Mouse (Mus musculus): ENCODE measurements around the gene Dgcr6. TPM values are rescaled to one million over a fixed set of nuclear protein-coding genes. Genes with fewer than 3 reads are reported as not detected.

The Dgcr6 gene
- total and polyA plus RNA-seq, 2 experiments from 2014 or later = 59.5 to 169 TPM

GRCm38 (mm10) chr16:18084262-18084661, 31.6 kb downstream of the Dgcr6 start:
- H3K4me1 ChIP-seq (ENCODE audit: insufficient read depth, low read length) = peaks cover 12% of the 10 kb centered on the region; the same call in 1 of the 2 replicates
- H3K9me3 ChIP-seq (ENCODE audit: low read length) = no peaks in the 10 kb centered on the region
- H3K36me3 ChIP-seq (ENCODE audit: insufficient read depth, low read length) = no peaks in the 10 kb centered on the region
- peak overlapping the region; percentile 75; the same call in 1 of the 2 replicates for H3K27ac ChIP-seq
- H3K9ac ChIP-seq (replicated peaks; ENCODE audit: low read length) = no peak overlapping the region
- H3K4me3 ChIP-seq (ENCODE audit: low read length) = no peak overlapping the region
- no peak for TF ChIP-seq CTCF (IDR thresholded peaks at IDR 0.05; ENCODE audit: low read depth)
- H3K27me3 ChIP-seq (ENCODE audit: insufficient read depth, low read length) = peaks cover 9% of the 10 kb centered on the region; the same call in 1 of the 2 replicates
- DNase-seq (ENCODE audit: low spot score) (no peak), ATAC-seq (no peak)
- H3K4me2 ChIP-seq (ENCODE audit: low read depth, low read length) = no peak overlapping the region
- 91% methylated on average over 7 of the region's 7 CpGs for WGBS

DNA sequence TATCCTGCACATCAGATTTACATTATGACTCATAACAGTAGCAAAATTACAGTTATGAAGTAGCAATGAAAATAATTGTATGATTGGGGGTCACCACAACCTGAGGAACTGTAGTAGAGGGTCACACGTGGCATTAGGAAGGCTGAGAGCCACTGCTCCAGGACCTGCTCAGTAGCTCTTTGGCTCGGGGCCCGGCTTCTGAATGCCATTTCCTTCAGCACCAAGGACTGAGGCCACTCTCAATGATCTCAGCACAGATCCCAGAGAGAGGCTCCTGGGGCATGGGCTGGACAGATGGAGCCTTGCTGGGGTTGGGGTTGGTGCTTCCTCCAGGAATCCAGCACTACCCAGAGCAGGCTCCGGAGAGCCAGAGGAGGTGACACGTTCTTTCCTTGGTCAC, 34.4 kb downstream of the Dgcr6 start:
- WGBS = 83% methylated on average over 5 of the region's 5 CpGs

DNA sequence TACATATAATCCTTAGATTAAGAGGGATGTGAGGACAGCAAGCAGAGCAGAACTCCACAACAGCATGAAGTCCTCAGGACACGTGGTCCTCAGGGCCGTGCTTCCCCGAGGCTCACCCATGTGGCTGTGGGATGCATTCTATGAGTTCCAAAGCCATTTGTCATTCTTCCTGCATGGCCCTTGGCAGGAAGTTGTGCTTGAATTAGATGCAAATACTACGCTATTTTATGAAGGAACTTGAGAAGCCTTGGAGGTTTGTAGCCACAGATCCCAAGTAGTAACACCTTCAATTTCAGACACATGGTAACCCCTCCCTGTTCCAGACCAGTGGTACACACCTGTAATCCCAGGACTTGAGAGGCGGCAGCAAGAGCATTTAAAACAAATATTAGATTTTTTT, 43.7 kb downstream of the Dgcr6 start:
- ATAC-seq = no peak
- WGBS = 67% methylated on average over 5 of the region's 5 CpGs

More for the DNA sequence above, 34.4 kb downstream of the Dgcr6 start:
- Histone ChIP-seq H3K4me2 (ENCODE audit: low read depth, low read length) (no peak overlapping the region), H3K4me1 (ENCODE audit: insufficient read depth, low read length) (peaks cover 12% of the 10 kb centered on the region; the same call in 1 of the 2 replicates), H3K9ac (replicated peaks; ENCODE audit: low read length) (no peak overlapping the region), H3K9me3 (ENCODE audit: low read length) (no peaks in the 10 kb centered on the region), H3K36me3 (ENCODE audit: insufficient read depth, low read length) (no peaks in the 10 kb centered on the region), H3K27me3 (ENCODE audit: insufficient read depth, low read length) (peaks cover 9% of the 10 kb centered on the region; the same call in 1 of the 2 replicates), H3K4me3 (ENCODE audit: low read length) (no peak overlapping the region), H3K27ac (no peak overlapping the region)
- no peak for DNase-seq (ENCODE audit: low spot score)
- ATAC-seq = no peak
- no peak for TF ChIP-seq CTCF (IDR thresholded peaks at IDR 0.05; ENCODE audit: low read depth)

DNA sequence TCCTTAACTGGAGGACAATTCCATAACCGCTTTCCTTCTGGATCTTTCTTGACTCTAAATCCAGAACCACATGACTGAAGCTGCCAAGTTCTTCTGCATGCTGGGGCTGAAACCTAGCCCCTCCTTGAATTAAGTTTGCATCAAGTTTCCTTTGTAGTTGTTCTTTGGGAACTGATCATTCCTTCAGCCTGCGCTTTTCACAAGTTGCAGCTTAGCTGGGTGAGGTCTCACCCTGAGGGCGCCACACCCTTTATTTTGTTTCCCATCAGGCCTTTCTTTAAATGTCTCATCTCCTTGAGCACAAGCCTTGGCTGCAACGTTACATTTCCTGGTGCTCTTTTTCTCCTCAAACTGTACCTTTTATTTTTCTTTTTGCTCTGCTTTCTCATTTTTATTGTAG, 50.2 kb downstream of the Dgcr6 start:
- H3K9me3 ChIP-seq (ENCODE audit: low read length) = no peaks in the 10 kb centered on the region
- no peak overlapping the region for H3K9ac ChIP-seq (replicated peaks; ENCODE audit: low read length)
- DNase-seq (ENCODE audit: low spot score) = no peak
- TF ChIP-seq CTCF (IDR thresholded peaks at IDR 0.05; ENCODE audit: low read depth) = no peak
- H3K4me3 ChIP-seq (ENCODE audit: low read length) = no peak overlapping the region
- no peaks in the 10 kb centered on the region for H3K27me3 ChIP-seq (ENCODE audit: insufficient read depth, low read length)
- no peaks in the 10 kb centered on the region for H3K36me3 ChIP-seq (ENCODE audit: insufficient read depth, low read length)
- no peaks in the 10 kb centered on the region for H3K4me1 ChIP-seq (ENCODE audit: insufficient read depth, low read length)
- no peak overlapping the region for H3K4me2 ChIP-seq (ENCODE audit: low read depth, low read length)
- H3K27ac ChIP-seq = no peak overlapping the region
- WGBS = 79% methylated on average over 4 of the region's 4 CpGs
- no peak for ATAC-seq

More for the DNA sequence above, 43.7 kb downstream of the Dgcr6 start:
- Histone ChIP-seq H3K4me3 (ENCODE audit: low read length) (no peak overlapping the region), H3K4me1 (ENCODE audit: insufficient read depth, low read length) (no peaks in the 10 kb centered on the region), H3K9me3 (ENCODE audit: low read length) (no peaks in the 10 kb centered on the region), H3K27ac (no peak overlapping the region), H3K36me3 (ENCODE audit: insufficient read depth, low read length) (no peaks in the 10 kb centered on the region), H3K27me3 (ENCODE audit: insufficient read depth, low read length) (no peaks in the 10 kb centered on the region), H3K9ac (replicated peaks; ENCODE audit: low read length) (no peak overlapping the region), H3K4me2 (ENCODE audit: low read depth, low read length) (no peak overlapping the region)
- no peak for TF ChIP-seq CTCF (IDR thresholded peaks at IDR 0.05; ENCODE audit: low read depth)
- DNase-seq (ENCODE audit: low spot score) = no peak

- H3K4me2 ChIP-seq (ENCODE audit: low read depth, low read length) = no peak overlapping the region
- no peak overlapping the region for H3K27ac ChIP-seq
- H3K9ac ChIP-seq (replicated peaks; ENCODE audit: low read length) = no peak overlapping the region
- H3K9me3 ChIP-seq (ENCODE audit: low read length) = no peaks in the 10 kb centered on the region
- no peak for DNase-seq (ENCODE audit: low spot score)
- no peak for TF ChIP-seq CTCF (IDR thresholded peaks at IDR 0.05; ENCODE audit: low read depth)
- H3K4me1 ChIP-seq (ENCODE audit: insufficient read depth, low read length) = no peaks in the 10 kb centered on the region
- 83% methylated on average over 1 of the region's 1 CpGs for WGBS
- H3K27me3 ChIP-seq (ENCODE audit: insufficient read depth, low read length) = no peaks in the 10 kb centered on the region
- ATAC-seq = no peak
- H3K4me3 ChIP-seq (ENCODE audit: low read length) = no peak overlapping the region
- H3K36me3 ChIP-seq (ENCODE audit: insufficient read depth, low read length) = no peaks in the 10 kb centered on the region
These were observed 50.7 kb downstream of the Dgcr6 start for GRCm38 (mm10) chr16:18103366-18103765.

GRCm38 (mm10) chr16:18103808-18104207, 51.1 kb downstream of the Dgcr6 start:
- DNase-seq (ENCODE audit: low spot score) = no peak
- H3K9me3 ChIP-seq (ENCODE audit: low read length) = no peaks in the 10 kb centered on the region
- no peak for TF ChIP-seq CTCF (IDR thresholded peaks at IDR 0.05; ENCODE audit: low read depth)
- whole genome bisulfite sequencing = 38% methylated on average over 6 of the region's 6 CpGs
- no peak overlapping the region for H3K4me3 ChIP-seq (ENCODE audit: low read length)
- H3K4me2 ChIP-seq (ENCODE audit: low read depth, low read length) = no peak overlapping the region
- H3K27ac ChIP-seq = no peak overlapping the region
- H3K4me1 ChIP-seq (ENCODE audit: insufficient read depth, low read length) = no peaks in the 10 kb centered on the region
- ATAC-seq = no peak
- H3K9ac ChIP-seq (replicated peaks; ENCODE audit: low read length) = no peak overlapping the region
- no peaks in the 10 kb centered on the region for H3K27me3 ChIP-seq (ENCODE audit: insufficient read depth, low read length)
- H3K36me3 ChIP-seq (ENCODE audit: insufficient read depth, low read length) = no peaks in the 10 kb centered on the region

DNA sequence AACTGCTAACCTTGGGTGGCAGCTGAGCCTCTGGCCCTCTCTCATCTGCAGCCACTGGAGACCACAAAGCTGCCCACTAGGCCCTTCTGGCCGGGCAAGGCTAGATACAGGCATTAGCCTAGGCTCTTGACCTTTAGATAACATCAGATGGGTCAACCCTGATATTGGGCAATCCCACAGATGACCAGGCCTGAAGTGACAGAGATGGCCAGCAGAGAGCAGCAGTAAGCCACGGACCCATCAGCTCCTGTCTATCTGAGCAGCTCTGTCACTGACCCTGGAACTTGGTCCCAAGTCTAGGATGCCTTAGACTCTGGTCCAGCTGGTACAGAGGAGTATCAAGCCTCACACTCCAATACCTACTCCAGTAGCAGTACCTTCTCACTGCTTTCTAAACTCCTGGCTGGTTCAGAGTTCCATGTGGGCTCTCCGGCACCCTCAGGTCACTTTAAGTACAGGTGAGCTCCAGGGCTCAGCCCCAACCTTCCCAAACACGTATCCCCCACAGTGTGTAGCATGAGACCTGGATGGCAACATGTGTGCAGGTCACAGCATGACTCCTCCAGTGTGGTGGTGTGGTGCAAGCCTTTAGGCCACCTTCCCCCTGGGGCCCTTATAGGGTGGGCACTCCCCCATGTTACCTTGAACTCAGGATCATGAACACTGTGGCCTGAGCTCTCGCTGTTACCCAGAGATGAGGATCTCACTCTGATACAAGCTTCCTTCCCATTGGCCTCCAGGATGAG, 55.7 kb downstream of the Dgcr6 start:
- 59% methylated on average over 5 of the region's 5 CpGs for WGBS
- ATAC-seq = peak; percentile 87

More for the DNA sequence above, 55.7 kb downstream of the Dgcr6 start:
- Histone ChIP-seq H3K27me3 (ENCODE audit: insufficient read depth, low read length) (no peaks in the 10 kb centered on the region), H3K27ac (no peak overlapping the region), H3K4me2 (ENCODE audit: low read depth, low read length) (no peak overlapping the region), H3K9me3 (ENCODE audit: low read length) (no peaks in the 10 kb centered on the region), H3K36me3 (ENCODE audit: insufficient read depth, low read length) (no peaks in the 10 kb centered on the region), H3K4me1 (ENCODE audit: insufficient read depth, low read length) (no peaks in the 10 kb centered on the region), H3K9ac (replicated peaks; ENCODE audit: low read length) (no peak overlapping the region), H3K4me3 (ENCODE audit: low read length) (no peak overlapping the region)
- TF ChIP-seq CTCF (IDR thresholded peaks at IDR 0.05; ENCODE audit: low read depth) = peak; percentile 95
- DNase-seq (ENCODE audit: low spot score) = peak; percentile 77

Measured in hindbrain, postnatal 0 days (tissue).